19 mouse cellular contexts compared by ENCODE assay signal in the genomic region with DNA sequence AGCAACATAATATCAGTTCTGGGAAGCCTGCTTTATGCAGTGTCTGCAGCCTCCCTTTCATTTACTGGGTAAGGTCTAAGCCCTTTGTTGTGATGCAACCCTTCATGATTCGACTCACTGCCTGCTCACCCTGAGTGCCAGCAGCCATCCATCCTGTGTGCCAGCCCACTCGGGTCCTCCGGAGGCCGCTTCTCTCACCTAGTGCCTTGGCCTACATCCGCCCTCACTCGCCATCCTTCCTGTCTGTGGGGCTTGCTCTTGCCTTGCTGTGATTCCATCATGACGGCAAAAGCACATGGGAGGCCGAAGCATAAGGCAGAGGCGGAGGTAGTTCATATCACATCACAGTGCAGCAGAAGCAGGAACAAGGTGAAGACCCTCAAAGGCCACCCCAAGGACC. TPM values are rescaled to one million over a fixed set of nuclear protein-coding genes. Genes with fewer than 3 reads are reported as not detected.
DNase-seq lines count a peak whose midpoint lies in the region; ATAC-seq and TF ChIP-seq lines count a peak whose summit lies in the region.
"Had no signal": no experiment of that assay in that cellular context is flagged by ENCODE, and none has a peak within 500 bp of the region (broad histone marks: within the 10 kb centered on the region; RNA-seq: fewer than 3 reads in every experiment).

No protein-coding gene starts in this region.

- WGBS in heart, embryonic 13.5 days: 87% methylated on average over 9 of the region's 9 CpGs
- WGBS in bone marrow, adult 2 months: 80% methylated on average over 9 of the region's 9 CpGs
- WGBS in liver, embryonic 12.5 days (ENCODE audit: insufficient replicate concordance): 63% methylated on average over 9 of the region's 9 CpGs

- intact Hi-C loops in heart, postnatal 36 days (cut with DNase I): no loop called here

- DNase-seq in heart, postnatal 36 days: no peak
- peak; percentile 5 for DNase-seq in CD4-positive, CD25-positive, alpha-beta regulatory T cell, adult 2 months (ENCODE audit: low read depth, low spot score)
- no peak for DNase-seq in left cerebral cortex, adult 9 months (ENCODE audit: low spot score in 2 of 2)
- DNase-seq in layer of hippocampus, postnatal 10 days (ENCODE audit: low spot score in 2 of 2): no peak
- no peak for DNase-seq in cerebellum, adult 9-11 months
- DNase-seq: cerebellum, adult 18-20 months; forebrain, postnatal 0 days; kidney, adult 18-20 months; kidney, postnatal 25 days; thymus, postnatal 14 days had no signal

- H3K27ac ChIP-seq in heart, embryonic 13.5 days (replicated peaks): peak overlapping the region; percentile 39; the same call in 1 of the 2 replicates
- H3K27ac ChIP-seq in bone marrow, adult 2 months (ENCODE audit: control insufficient read depth, insufficient read depth, low read depth, low read length, poor library complexity): peak overlapping the region; percentile 74
- H3K27ac ChIP-seq in liver, embryonic 12.5 days: peak overlapping the region; percentile 97
- H3K27ac ChIP-seq: hindbrain, embryonic 14.5 days had no signal

- H3K4me3 ChIP-seq in heart, embryonic 13.5 days: no peak overlapping the region
- peak overlapping the region; percentile 35 for H3K4me3 ChIP-seq in bone marrow, adult 2 months (replicated peaks; ENCODE audit: control insufficient read depth, low read depth, low read length)
- peak overlapping the region; percentile 33 for H3K4me3 ChIP-seq in liver, embryonic 12.5 days
- H3K4me3 ChIP-seq: embryonic facial prominence, embryonic 15.5 days; neural tube, embryonic 15.5 days; stomach, embryonic 15.5 days had no signal

- TF ChIP-seq POLR2A in bone marrow, adult 2 months (IDR thresholded peaks at IDR 0.05; ENCODE audit: borderline replicate concordance, control insufficient read depth, low read depth, low read length): no peak

- peak overlapping the region; percentile 18; the same call in 1 of the 2 replicates for H3K4me2 ChIP-seq in heart, embryonic 13.5 days
- H3K4me2 ChIP-seq in liver, embryonic 12.5 days: peak overlapping the region; percentile 67
- H3K4me2 ChIP-seq: embryonic facial prominence, embryonic 15.5 days; hindbrain, embryonic 14.5 days; midbrain, embryonic 11.5 days; neural tube, embryonic 15.5 days; stomach, embryonic 15.5 days had no signal

- no peak overlapping the region; the same call in 1 of the 2 replicates for H3K9ac ChIP-seq in heart, embryonic 13.5 days
- H3K9ac ChIP-seq in liver, embryonic 12.5 days: peak overlapping the region; percentile 72
- H3K9ac ChIP-seq: embryonic facial prominence, embryonic 15.5 days; forebrain, postnatal 0 days; hindbrain, embryonic 14.5 days; neural tube, embryonic 15.5 days; stomach, embryonic 15.5 days had no signal

- H3K27me3 ChIP-seq in heart, embryonic 13.5 days (replicated peaks): no peaks in the 10 kb centered on the region
- no peaks in the 10 kb centered on the region for H3K27me3 ChIP-seq in liver, embryonic 12.5 days (replicated peaks)
- H3K27me3 ChIP-seq: embryonic facial prominence, embryonic 15.5 days; neural tube, embryonic 15.5 days; Patski; stomach, embryonic 15.5 days had no signal

- ATAC-seq in heart, embryonic 13.5 days (ENCODE audit: extremely low read depth, insufficient number of reproducible peaks, low FRiP score, low TSS enrichment): no peak
- ATAC-seq in liver, embryonic 12.5 days: peak; percentile 6
- ATAC-seq: forebrain, postnatal 0 days; Patski had no signal

- peaks cover 37% of the 10 kb centered on the region for H3K4me1 ChIP-seq in heart, embryonic 13.5 days
- H3K4me1 ChIP-seq in bone marrow, adult 2 months (ENCODE audit: control insufficient read depth, insufficient read depth, low read length): peaks cover 6% of the 10 kb centered on the region
- H3K4me1 ChIP-seq in liver, embryonic 12.5 days: peaks cover 76% of the 10 kb centered on the region

- no peak for TF ChIP-seq CTCF in bone marrow, adult 2 months (IDR thresholded peaks at IDR 0.05; ENCODE audit: control insufficient read depth, insufficient read depth, low read length)

- peaks cover 3% of the 10 kb centered on the region; the same call in 1 of the 2 replicates for H3K9me3 ChIP-seq in heart, embryonic 13.5 days
- H3K9me3 ChIP-seq in liver, embryonic 12.5 days (replicated peaks): 0 out of 2 replicates have a peak, but pooled peaks cover 6% of the 10 kb centered on the region
- H3K9me3 ChIP-seq: embryonic facial prominence, embryonic 15.5 days; neural tube, embryonic 15.5 days; stomach, embryonic 15.5 days had no signal

- 0 out of 2 replicates have a peak, but pooled peaks cover 5% of the 10 kb centered on the region for H3K36me3 ChIP-seq in heart, embryonic 13.5 days
- peaks cover 7% of the 10 kb centered on the region; the same call in 1 of the 2 replicates for H3K36me3 ChIP-seq in liver, embryonic 12.5 days
- H3K36me3 ChIP-seq: embryonic facial prominence, embryonic 15.5 days; neural tube, embryonic 15.5 days; stomach, embryonic 15.5 days had no signal

RNA-seq across cellular contexts. Expression of a gene that starts 56.1 kb away (rescaled TPM):
- 7.0 and 8.0 TPM in 2 replicates for polyA plus RNA-seq in heart, embryonic 13.5 days (2015; fragmentation: Nextera tagmentation; extraction: Ambion mirVana)
- 10 to 100 TPM; 60.3 to 66.4 TPM for total RNA-seq in heart, postnatal 36 days (2021)
- polyA plus RNA-seq in bone marrow, adult 2 months (2011; ENCODE audit: insufficient read depth, insufficient read length, low replicate concordance, missing spikeins): 5.9 and 6.8 TPM in 2 replicates
- 2.0 and 2.9 TPM in 2 replicates for polyA plus RNA-seq in liver, embryonic 12.5 days (2016; fragmentation: Nextera tagmentation; extraction: Ambion mirVana)
- total RNA-seq in layer of hippocampus, postnatal 10 days (2021): 10 to 100 TPM; 37.6 to 38.3 TPM

Comparison
In these comparisons a context has a peak if more than half of its experiments do, and no peak if none do; other contexts are left out.
1. H3K27ac ChIP-seq: peak in every context shown above with its lines; median percentile 97 in liver, embryonic 12.5 days; 74 in bone marrow, adult 2 months; 39 in heart, embryonic 13.5 days.